Mouse (Mus musculus) cerebellum, adult 11 months (tissue): Measurements from ENCODE around the gene Adamts12.

Source experiments
- DNase-seq: peaks from one replicate; pipeline ENCODE4 v3.0.0; 2022

The Adamts12 gene

GRCm38 (mm10) chr15:11064558-11065411 is at the start of gene Adamts12:
Gene Adamts12 (plus strand): TSS chr15:11064790.
- no peak for DNase-seq

DNA sequence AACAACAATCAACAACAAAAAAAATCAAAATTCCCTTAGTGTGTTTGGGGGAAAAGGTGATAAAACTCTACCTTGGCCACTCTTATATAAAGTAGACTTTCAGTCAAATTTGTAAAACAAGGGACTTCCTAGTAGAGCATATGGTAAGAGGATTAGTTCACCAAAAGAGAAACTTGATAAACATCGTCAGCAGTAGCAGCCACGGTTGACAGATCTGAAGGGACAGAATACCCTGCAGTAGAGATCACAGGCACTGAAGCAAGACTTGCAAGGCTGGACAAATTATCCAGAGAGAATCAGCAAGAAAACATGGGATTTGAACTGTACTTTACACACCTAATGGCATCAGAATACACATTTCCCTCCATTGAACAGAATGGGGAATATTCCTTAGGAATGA is 49.7 kb upstream of the Adamts12 start:
- no peak for DNase-seq

GRCm38 (mm10) chr15:11026801-11027561 is 37.6 kb upstream of the Adamts12 start:
- no peak for DNase-seq

DNA sequence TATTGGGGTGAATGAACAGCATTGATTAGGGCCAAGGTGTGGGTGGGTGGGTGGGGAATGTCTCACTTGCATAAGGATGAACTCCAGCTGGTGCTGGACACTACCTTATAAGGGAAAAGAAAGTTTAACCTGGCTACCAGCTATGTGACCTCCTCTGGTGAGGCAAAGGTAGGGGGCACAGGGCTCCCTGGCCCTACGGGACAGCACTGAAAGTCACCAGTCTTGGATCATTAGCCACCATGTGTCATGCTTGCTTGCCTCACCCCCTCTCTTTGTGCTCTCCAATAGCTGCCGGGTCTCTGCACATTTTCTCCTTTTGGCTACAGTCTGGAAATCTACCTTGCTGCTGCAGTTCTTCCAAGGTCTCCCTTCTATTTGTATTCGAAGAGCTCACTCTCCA is 34.4 kb upstream of the Adamts12 start:
- DNase-seq: no peak

GRCm38 (mm10) chr15:11035947-11036474 is 28.6 kb upstream of the Adamts12 start:
- DNase-seq: no peak

DNA sequence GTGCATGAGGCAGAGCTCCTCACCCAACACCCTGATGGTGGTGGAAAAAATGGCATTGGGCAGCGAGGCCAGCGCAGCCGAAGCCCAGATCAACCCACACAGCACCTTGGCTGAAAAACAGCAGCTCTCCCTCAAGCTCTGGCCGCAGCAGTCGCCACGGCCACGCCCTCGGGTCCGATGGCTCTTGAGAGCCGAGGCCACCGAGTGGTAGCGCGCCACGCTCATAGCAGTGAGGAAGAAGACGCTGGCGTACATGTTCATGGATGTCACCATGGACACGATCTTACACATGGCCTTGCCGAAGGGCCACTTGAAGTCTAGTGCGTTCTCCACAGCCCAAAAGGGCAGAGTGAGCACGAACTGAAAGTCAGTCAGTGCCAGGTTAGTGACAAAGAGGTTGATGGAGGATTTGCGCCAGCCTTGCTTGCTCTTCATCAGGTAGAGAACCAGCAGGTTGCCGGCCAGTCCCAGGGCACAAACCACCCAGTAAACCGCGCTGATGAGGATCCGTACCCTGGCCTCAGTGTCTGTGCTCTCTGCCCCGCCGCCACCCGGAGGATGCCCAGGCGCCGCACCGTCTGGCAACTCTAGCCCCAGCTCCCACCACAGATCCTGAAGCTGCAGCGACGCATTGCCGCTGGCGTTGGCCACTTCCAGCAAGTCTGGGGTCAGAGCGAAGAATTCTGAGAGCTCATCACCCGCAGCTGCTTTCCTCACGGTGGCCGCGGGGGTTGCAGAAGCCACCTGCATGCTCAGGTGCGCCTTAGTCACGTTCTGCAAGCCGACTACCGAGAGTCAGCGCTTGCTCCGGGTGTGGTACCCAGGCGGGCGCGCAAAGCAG is 27.8 kb upstream of the Adamts12 start:
- DNase-seq: no peak

DNA sequence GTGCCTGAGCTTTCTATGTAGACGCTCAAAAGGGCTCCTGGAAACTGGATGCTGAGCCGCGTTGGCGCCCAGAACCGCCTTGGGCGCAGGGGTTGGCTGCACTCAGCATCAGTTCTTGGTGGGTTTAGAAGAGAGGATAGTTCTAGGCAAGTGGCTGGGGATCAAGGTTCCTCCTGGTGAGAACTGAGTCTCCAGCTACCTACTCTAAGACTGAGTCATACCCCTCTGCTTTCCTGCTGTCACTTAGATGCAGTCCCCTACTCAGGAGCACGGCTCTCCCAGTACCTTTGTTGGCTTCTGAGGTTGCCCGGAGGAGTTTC is 27.3 kb upstream of the Adamts12 start:
- DNase-seq: no peak

DNA sequence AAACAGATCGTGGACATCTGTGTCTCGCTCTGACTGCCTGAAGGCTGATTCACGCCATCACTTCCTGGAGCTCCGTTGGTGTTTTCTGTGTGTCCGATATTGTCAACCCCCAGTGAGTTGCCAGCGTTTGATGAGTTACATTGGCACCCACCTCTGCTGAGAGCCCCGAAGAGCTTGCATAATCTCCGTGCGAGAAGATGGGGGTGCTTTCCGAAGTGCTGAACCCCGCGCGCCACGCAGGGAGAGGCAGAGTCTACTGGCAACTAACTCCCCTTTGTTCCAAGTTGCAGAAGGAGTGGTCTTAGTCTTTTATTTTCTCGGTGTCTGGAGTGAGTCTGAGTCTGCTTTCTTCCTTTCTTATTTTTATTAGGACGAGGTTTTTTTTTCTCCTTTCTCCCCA is 26.9 kb upstream of the Adamts12 start, which contains the start of gene Rxfp3:
Gene Rxfp3 (minus strand): TSS at position 281 of the 400 bp plus-strand sequence.
- no peak for DNase-seq

- DNase-seq: no peak
Observed at GRCm38 (mm10) chr15:11038476-11038875, 26.1 kb upstream of the Adamts12 start.

DNA sequence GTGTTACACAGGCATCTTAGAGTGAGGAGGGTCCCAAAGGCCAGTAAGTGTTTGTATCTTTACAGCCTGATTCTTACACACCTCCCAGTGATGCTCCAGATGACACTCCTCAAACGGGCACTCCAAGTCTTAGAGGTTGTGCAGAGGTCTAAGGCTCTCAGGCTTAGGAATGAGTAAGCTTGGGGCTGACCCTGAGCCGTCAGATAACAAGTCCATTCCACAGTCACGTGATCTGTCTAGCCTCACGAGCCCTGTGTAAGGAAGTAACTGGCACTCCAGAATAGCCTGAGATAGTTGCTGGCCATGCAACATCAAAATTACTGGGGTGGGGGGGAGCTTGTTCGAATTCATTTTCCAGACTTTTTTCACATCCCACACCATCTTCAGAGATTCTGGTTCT is 24.5 kb upstream of the Adamts12 start:
- DNase-seq: no peak

DNA sequence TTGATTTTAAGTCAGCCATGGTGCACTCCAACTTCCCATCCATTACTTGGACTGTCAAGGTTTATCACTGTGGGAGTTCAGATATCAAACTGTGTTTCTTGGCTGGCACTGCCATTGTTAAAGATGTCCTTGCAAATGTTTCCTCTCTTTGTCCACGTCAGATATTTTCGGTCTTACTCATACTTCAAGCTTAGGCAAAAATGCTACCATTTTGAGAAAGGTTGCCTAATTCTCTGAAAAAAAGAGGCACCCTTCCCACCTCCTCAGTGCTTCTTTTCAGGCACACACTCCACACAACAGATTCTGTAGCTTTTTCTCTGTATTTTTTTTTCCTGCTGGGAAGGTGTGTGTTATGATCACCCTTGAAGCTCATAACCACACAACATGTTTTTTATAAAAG is 23.4 kb upstream of the Adamts12 start:
- DNase-seq: no peak

GRCm38 (mm10) chr15:11042828-11043227 is 21.8 kb upstream of the Adamts12 start:
- DNase-seq: no peak

DNA sequence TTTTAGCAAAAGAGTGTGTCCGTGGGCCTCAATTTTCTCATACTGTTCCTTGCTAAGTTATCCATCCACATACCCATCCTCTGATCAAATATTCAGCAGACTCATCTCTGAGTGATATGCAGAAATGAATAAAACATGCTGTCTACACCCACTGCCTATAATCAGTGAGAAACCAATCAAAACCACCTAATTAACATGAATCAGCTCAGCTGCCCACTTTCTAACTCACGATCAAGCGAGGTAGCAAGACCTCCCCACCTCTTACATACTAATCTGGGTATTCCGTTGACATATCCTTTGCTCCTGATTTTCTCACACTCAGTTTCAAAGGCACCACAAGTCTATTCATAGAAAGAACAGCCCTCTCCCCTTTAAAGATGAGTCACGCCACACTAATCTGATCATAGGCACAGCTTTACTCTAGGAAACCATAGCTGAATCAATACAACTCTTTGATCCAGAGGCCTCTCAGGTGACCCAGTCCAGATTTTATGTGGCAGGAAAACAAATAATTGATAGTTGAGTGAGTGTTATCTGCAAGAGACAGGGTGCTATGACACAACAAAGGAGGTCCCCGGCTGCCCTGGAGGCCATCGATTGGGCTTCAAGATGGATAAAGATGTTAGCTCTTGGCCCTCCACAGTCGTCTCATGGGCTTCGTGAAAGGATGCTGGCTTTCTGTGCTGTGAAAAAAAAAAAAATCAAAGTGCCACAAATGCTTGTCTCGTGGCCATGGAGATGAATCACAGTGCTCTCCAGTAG is 10.7 kb upstream of the Adamts12 start:
- no peak for DNase-seq

- DNase-seq: no peak
Observed at GRCm38 (mm10) chr15:11054440-11055080, 10.0 kb upstream of the Adamts12 start.

GRCm38 (mm10) chr15:11062903-11063302 is 1.7 kb upstream of the Adamts12 start:
- DNase-seq: no peak

DNA sequence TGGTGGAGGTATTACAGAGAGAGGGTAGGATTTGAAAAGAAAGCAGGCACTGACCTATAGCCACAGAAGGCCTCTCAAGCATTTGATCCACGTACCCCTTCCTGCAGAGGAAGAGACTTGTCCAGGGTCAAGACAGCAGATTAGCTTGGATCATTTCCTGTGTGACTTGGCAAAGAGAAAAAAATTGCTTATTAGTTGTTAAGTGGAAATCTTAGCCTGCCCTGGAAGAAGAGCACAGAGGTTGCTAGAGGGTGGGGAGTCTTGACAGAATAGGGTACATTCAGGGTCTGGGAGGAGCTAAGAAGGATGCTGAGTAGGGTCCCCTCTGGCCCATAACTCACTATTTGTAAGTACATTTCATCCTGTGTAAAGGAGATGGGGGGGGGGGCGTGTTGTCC is 431 bp upstream of the Adamts12 start:
- DNase-seq: no peak

- DNase-seq: no peak
Observed at GRCm38 (mm10) chr15:11065528-11066171, 1.1 kb downstream of the Adamts12 start.

DNA sequence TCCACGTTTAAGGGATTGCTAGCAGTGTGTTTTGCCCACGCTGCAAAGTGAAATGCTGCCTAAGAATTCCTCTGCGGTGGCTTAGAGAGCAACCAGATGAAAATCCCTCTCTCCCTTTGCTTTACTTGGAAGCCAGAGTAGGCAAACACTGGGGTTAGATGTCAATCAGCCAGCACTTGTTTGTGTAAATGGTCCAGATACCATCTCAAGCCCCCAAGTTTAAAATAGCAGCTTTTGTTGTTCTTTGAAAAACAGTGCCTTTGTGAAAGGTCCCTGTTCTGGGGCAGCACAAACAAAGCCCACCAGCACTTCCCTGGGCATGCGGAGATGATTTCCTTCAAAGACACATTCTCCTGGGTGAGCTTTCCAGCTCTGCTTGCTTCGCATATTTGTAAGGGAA is 1.7 kb downstream of the Adamts12 start:
- no peak for DNase-seq

- no peak for DNase-seq
Observed at GRCm38 (mm10) chr15:11067891-11068290, 3.3 kb downstream of the Adamts12 start.

DNA sequence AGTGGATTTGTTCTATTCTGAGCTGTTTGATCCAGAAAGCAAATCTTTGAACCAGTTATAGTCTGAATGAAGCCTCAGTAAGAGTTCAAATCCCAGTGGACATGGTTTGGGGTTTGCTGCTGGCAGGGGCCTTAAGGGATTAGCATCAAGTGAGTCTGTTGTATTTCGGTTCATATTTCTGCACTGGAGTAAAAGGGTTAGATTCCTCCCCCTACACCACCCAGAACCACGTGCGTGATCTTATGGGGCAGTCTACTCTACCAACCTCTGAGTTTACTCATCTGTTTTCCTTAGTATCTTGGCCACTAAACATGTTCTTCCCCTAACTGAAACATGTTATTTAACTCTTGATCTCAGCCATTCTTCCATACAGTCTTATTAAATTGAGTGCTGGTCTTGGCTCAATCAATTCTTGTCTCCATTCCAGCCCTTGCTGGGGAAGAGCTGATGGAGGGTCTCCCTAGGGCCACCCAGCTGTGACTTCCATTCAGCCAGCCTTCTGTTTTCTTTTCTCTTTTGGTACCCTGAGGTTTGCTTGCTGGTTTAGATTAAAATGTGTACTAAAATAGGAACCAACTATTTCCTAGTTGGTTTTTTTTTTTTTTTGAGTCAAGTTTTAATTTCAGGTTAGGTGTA is 11.3 kb downstream of the Adamts12 start:
- no peak for DNase-seq
